Mouse (Mus musculus): ENCODE results near the gene Slc9a5.
A peak's percentile ranks its signal among the peaks of the same experiment; 100 is the strongest.

Gene Slc9a5

DNA sequence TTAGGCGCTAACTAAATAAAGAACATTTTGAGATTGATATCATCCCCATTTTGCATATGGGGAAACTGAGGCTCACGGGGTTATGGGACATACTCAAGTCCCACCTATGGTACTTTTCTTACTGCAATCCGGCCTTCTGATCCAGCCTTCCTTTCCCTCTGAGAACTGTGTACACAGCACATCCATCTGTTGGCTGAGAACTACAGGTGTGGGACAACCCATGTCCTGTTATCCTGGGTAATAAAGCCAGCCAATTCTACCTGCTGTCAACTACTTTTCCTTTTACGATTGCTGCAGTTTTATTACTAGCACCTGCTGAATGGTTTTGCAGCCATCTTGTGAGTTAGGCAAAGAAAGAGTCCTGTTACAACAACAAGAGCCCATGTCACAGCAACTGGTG is 5.9 kb downstream of the Slc9a5 start:
- DNase-seq (ENCODE audit: low spot score in 2 of 2) = no peak

DNA sequence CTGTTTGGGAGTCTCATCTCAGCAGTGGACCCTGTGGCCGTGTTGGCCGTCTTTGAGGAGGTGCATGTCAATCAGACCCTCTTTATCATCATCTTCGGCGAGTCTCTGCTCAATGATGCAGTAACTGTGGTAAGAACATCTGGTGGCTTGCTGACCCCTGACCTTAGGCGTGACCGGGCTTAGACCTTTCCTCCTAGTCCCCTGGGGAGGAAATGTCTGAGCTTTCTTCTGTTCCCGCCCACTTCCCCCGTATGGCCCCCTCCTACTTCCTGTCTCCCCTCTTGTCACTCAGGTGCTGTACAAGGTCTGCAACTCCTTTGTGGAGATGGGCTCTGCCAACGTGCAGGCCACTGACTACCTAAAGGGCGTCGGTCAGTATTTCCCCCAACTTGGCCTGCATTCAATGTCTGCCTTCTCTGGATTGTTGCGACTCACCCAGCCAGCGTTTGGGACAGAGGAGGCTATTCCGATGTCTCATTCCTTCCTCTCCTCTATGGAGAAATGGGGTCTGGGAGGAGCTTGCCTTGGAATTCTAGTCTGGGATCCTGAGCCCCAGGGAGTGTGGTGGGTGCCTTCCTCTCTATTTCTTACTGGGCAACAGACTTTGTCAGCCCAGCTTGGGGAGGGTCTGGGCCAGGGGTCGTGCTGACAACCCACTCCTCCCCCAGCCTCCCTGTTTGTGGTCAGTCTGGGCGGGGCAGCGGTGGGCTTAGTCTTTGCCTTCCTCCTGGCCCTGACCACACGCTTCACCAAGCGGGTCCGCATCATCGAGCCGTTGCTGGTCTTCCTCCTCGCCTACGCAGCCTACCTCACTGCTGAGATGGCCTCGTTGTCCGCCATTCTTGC is 6.8 kb downstream of the Slc9a5 start:
- DNase-seq (ENCODE audit: low spot score in 2 of 2) = no peak

DNA sequence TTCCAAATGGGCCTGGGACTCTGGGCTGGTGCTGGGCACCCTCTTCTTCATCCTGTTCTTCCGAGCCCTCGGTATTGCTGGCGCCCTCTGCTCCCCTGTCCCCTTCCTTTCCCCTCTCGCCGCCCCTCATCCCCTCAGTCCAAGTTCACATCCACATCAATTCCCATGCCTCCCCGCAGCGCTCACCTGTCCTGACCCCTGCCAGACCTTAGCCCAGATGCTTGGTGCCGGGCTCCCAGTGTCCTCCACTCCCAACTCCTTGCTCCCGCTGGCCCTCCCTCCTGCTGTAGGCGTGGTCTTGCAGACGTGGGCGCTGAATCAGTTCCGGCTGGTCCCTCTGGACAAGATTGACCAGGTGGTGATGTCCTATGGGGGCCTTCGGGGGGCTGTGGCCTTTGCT is 8.0 kb downstream of the Slc9a5 start:
- no peak for DNase-seq (ENCODE audit: low spot score in 2 of 2)

DNA sequence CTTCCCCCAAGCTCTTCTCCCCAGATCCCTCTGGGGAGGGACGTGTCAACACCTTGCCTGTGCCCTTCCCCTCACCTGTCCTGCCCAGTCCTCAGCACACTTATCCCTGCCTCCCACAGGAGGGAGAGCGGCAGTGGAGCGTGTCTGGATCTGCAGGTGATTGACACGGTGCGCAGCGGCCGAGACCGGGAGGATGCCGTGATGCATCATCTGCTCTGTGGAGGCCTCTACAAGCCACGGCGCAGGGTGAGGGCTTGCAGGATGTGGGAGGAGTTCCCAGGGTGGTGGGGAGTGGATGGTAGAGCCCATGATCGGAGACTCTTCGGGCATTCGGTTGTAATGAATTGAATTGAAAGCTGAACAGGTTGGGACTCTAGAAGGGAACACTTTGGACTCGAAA is 10.6 kb downstream of the Slc9a5 start:
- no peak for DNase-seq (ENCODE audit: low spot score in 2 of 2)

DNA sequence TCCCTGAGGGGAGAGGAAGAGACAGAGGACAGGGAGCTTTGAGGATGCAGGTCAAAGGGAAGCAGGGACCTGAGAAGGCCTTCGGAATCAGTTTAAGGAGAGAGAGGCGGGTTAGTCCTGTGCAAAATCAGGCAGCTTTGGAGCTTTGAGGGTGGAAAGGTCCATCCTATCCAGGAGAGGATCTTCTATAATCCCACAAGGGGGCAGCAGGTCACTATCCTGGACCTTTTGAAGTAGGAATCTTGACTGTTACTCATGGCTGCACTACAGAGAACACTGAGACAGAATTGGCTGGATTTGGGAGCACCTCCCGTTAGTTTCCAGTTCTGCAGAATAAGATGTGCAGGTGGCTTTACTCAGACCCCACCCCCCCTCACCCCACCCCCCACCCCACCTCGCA is 11.0 kb downstream of the Slc9a5 start:
- DNase-seq (ENCODE audit: low spot score in 2 of 2) = no peak

DNA sequence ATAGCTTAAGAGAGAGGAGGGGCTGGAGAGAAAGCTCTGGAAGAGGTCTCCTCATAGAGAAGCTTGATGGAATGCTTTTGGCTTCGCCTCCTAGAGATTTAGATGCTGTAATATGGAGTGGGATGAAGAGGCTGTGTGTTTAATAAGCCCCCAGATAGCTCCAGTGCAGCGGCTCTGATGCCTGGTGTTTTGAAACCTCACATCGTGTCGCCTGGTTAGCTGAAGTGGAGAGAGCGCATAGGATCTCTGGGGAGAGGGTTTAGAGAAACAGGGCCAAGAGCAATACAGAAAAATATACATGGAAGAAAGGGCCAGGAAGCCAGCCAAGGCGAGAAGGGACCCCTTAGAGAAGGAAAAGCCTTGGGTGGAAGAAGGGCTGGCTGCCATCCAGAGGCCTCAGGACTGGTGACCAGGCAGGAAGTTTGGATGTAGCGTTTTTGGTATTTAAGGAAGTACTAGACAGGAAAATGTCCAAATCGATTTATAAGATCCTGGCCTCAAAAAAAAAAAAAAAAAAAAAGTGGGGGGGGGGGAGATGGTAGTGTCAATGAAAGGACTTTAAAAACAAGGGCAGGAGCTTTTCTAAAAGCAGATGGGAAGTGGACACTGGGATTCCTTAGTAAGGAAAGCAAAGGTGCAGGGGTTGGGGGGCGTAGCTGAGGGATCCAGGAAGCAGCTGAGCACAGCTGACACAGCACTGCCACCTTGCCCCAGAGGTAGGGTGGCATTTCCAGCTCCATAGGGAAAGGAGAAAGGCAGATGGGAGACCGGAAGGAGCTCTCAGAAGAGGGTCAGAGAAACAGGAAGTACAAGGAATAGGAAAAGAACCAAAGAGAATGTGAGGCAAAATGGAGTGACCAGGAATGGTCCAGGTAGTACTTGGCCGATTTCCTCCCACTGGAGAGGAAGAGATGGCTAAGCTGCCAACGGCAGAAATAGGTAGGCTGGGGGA is 13.4 kb downstream of the Slc9a5 start:
- no peak for DNase-seq (ENCODE audit: low spot score in 2 of 2)

DNA sequence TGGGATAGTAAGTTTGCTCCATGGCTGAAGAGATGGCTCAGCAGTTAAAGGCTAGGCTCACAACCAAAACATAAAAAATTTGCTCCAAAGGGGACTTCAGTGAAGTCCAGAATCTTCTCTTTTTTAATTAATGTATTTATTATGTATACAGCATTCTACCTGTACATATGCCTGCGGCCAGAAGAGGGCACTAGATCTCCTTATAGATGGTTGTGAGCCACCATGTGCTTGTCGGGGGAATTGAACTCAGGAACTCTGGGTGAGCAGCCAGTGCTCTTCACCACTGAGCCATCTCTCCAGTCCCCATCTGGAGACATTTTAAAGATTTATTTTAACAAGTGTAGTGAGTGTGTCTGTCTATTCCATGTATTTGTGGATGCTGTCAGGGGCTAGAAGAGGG is 18.5 kb downstream of the Slc9a5 start:
- no peak for DNase-seq (ENCODE audit: low spot score in 2 of 2)

DNA sequence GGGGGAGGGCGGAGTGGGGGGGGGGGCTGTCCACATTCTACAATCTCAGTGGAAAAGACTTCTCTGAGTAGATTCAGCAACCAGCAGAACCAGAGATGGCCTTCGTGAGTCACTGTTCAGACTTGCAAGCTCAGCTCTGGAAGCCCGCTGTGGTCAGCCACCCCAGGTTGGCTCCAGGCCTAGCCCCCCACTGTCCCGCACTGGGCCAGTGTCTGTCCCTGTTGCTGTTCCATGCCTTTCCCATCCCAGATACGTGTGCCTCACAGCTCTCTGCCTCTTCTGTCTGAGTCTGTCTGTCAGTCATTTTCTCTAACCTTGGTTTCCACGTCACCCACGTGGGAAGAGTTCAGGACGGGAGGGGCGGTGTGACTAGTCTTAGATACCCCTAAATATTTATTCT is 23.8 kb downstream of the Slc9a5 start:
- no peak for DNase-seq (ENCODE audit: low spot score in 2 of 2)

DNA sequence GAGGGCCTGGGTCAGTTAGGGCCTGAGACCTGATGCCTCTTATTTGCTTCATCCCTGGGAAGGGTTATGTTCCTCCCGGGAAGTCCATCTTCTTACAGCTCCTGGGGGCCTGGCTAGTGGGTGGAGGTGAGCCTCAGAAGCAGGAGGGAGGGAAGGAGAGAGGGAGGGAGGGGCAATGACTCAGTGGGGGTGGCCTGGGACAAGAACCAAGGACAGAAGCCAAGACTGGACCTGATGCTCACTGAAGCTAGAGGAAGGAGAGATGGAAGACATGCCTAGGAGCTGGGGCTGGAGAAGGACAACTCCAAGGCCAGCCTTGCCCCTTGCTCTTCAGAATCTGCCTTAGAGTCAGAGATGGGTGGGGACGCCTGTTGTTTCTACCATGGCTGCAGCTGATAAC is 24.4 kb downstream of the Slc9a5 start, which contains the start of gene Plekhg4:
Gene Plekhg4 (plus strand): TSS at position 243 of the 400 bp plus-strand sequence.
- DNase-seq (ENCODE audit: low spot score in 2 of 2) = no peak

DNA sequence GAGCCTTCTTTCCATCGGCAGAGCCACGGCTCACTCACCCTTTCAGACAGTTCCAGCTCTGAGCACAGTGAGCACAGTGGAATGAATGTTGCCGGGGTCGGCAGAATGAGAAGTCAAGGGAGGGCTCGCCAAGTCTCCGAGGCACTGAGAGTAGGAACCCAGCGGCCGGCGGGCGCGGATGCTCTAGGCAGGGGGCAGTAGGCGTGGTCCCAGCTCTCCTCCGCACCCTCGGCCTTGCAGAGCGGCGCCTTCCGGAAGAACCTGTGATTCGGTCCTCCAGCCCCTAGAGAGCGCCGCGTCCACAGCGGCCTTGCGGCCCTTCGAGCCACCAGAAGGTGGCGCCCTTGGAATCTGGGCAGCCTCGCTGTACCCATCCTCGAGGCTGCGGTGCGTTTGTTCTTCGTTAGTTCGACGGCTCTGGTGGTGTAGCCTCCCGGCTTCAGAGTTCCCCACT is 25.9 kb downstream of the Slc9a5 start:
- DNase-seq (ENCODE audit: low spot score in 2 of 2) = no peak

DNA sequence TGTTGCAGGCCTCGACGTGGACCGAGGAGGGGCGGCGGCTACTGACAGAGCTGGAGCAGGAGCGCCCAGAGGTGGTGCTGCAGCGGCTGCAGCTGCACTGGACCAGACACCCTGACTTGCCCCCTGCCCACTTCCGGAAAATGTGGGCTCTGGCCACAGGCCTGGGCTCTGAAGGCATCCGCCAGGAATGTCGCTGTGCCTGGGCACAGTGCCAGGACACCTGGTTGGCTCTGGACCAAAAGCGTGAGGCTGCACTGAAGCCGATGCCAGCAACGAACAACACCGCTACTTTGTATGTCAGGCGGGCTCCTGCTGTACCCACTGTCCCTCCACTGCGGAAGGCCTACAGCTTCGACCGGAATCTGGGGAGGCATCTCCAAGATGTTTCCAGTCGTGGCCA is 30.0 kb downstream of the Slc9a5 start:
- peak; percentile 30 to 65 for DNase-seq (ENCODE audit: low spot score in 2 of 2)

DNA sequence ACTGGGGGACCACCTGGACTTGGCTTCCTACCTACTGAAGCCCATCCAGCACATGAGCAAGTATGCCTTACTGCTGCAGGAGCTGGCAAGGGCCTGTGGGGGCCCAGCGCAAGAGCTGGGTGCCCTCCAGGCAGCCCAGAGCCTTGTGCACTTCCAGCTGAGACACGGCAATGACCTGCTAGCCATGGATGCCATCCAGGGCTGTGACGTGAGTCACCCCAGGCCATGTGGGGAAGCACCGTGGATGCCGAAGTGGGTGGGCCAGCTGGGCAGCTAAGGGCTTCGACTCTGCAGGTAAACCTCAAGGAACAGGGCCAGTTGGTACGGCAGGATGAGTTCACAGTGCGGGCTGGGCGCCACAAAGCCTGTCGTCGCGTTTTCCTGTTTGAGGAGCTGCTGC is 31.7 kb downstream of the Slc9a5 start:
- DNase-seq (ENCODE audit: low spot score in 2 of 2) = no peak

DNA sequence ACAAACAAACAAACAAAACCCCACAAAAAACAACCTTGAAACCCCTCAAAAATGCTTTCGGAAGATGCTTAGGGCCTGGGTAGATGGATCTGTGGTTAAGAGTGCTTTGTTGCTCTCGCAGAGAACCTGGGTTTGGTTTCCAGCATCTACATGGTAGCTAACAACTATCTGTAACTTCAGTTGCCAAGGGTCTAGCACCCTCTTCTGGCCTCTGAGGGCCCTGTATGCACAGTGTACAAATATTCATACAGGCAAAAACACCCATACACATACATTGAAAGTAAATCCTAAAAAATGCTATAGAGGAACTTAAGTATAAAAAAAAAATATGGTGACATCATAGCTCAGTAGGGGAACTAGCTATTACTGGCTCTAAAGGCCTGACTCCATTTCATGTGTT is 35.4 kb downstream of the Slc9a5 start:
- no peak for DNase-seq (ENCODE audit: low spot score in 2 of 2)

DNA sequence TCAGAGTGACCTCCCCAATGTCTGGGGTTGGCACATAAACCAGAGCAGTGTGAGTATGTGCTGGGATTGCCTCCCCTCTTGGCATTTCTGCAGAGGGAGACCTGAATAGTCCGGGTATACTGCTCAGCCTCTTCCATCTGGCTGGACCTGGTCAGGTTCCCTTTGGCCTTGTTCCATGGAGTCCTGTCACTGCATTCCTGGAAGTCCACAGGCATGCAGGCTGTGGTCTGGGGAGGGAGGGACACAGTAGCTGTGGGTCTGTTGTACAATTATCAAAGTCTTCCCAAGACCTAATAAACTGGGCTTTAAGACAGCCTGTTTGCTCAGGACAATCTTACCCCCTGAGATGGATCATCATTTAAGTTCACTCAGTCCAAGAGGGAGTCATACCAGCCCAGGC is 38.5 kb downstream of the Slc9a5 start:
- no peak for DNase-seq (ENCODE audit: low spot score in 2 of 2)

DNA sequence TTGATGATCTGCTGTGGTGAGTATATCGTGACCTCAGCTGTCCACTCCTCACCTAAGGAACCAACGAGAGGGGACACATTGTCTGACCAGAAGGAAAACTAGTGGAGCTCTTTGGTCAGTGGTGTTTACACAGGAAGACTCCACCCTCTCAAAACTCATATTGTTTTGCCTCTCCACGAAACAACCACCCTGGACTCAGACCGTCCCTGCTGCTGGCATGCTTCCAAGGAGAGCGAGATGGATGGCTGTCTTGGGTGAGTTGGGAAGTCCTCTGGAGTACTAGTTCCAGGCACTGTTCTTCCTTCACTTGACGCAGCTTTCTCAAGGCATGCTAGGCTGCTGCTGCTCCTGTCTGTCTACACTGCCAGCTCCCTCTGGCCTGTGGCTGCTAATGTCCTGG is 40.5 kb downstream of the Slc9a5 start:
- DNase-seq (ENCODE audit: low spot score in 2 of 2) = no peak

DNA sequence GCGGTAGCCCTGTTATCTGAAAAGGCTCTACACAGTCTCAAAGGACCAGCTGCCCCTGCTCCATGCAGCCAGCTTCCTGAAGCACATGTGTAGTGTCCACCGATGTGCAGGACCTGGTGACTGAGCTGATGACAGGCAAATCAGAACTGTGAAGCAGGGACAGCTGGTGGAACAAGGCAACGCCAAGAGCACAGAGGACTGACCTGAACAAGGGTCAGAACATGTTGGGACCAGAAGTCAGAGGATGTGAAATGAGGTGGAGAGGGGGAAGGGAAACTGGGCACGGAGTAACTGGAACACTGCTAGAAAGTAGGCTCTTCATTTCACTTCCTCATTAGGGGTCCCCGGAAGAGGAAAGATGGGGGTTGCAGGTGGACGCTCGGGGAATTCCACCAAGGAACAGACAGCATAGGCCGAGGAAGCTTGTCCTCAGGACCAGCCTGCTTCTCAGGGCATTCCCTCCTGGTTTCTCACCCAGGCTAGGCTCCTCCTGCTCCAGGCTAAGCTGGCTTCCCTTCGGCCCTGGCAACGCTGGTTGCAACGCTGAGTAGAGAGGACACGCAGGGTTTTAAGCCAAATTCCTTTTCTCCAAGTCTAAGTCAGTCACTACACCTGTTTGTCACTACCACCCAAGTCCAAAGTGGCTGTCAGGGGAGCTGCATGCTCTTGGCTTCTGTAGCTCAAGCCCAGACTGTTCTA is 44.6 kb downstream of the Slc9a5 start:
- DNase-seq (ENCODE audit: low spot score in 2 of 2) = no peak

DNA sequence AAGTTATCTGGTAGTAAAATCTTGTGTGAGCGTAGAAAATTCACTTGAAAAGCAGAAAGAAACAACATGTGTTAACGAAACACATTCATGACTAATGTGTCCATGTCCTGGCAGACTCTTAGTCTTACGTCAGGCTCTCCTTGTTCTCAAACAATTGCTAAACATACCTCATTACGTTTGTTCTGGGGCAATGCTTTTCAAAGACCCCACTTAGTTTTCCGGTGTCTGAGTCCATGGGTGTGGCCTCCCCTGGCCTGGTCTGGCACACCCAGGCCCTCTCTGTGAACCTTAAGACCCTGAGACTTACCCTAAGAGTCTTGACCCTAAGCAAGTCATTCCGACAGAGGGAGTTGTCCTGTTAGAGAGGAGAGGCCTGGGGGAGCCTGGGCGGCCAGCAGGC is 45.3 kb downstream of the Slc9a5 start:
- DNase-seq (ENCODE audit: low spot score in 2 of 2) = no peak

DNA sequence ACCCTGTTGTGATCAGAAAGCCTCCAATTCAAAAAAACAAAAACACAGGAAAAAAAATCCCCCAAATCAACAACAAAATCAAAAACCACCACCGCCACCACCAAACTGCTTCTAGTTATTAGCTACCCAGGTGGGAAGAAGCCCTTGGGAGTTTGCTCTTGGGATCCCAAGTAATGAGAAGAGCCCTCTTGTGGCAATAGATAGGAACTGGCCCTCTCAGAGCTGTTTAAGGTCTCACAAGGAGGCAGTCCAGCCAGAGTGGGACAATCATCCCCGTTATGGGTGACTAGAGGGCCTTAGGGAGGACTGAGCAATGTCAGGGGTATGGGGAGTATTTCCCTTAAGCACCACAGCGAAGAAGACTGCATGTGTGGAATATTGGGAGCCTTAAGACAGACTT is 49.1 kb downstream of the Slc9a5 start:
- DNase-seq (ENCODE audit: low spot score in 2 of 2) = peak; percentile 30 to 36

DNA sequence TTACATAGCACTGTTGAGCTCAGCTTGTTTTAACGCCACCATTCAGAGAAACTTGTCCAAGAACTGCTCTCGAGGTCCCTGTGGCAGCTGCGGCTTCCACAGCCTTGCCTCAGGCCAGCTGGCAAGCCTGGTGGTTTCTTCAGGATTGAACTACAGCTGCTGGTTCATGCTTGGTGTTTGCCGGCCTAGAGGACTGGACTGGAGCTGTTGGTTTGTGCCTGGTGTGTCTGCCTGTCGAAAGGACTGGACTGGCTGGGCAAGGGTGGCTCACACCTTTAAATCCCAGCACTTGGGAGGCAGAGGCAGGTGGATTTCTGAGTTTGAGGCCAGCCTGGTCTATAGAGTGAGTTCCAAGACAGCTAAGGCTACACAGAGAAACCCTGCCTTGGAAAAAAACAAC is 51.4 kb downstream of the Slc9a5 start:
- no peak for DNase-seq (ENCODE audit: low spot score in 2 of 2)

DNA sequence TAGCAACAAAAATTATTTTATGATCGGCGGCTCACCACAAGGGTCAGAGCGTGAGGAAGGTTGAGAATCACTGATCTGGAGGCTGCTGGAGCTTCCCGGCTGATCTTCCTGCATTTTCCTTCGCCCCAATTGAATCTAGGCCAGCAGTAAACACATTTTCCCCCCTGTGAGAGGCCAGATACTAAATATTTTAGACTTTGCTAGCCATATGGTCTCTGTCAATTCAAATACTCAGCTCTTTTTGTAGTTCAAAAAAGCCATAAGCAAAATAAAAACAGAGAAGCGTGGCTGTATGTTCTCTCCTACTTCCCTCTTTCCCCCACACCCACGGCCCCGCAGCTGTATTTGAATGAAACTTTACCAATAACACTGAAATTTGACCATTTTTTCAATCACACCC is 54.8 kb downstream of the Slc9a5 start:
- DNase-seq (ENCODE audit: low spot score in 2 of 2) = no peak

DNA sequence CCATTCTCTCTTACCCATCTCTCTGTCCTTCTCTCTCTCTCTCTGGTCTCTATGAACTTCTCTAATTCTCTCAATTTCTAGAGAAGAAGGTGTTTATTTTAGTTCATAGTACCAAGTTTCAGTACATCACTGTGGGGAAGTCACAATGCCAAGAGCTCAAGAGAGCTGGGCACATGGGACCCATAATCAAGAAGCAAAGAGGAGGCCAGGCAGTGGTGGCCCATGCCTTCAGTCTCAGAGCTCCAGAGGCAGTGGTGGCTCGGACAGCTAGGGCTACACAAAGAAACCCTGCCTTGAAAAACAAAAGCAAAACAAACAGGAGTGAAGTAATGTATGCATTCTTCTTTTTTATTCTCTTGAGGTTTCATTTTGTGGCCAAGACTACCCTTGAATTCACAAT is 55.9 kb downstream of the Slc9a5 start:
- no peak for DNase-seq (ENCODE audit: low spot score in 2 of 2)

DNA sequence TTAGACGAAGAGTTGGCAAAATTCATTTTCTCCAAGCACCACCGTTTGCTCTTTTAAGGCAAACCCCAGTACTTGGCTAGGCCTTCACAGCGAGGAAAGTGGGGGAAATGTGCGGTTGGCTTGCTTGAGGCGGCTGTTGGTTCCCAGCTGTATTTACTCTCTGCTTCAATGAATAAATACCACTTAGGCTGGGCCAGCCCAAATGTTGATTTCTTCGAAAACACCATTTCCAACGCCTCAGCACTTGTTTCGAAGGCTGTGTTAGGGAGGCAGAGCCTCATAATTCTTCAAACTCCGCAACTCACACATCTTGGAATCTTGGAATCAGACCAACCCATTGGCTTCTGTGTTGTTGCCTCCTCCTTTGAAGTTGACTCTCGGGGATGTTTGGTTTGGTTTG is 57.8 kb downstream of the Slc9a5 start:
- no peak for DNase-seq (ENCODE audit: low spot score in 2 of 2)

Data from urinary bladder, postnatal 36 days (tissue).